Mouse (Mus musculus) MEL (cell line): ENCODE results near the gene Ylpm1. TPM values are rescaled to one million over a fixed set of nuclear protein-coding genes. Genes with fewer than 3 reads are reported as not detected.

Experiments
- DNase-seq: peaks from one replicate; pipeline ENCODE4 v3.0.0; 2011; ENCODE audit warnings: low read depth, low spot score
- H3K27ac ChIP-seq: 2 replicates; pipeline ENCODE4 v1.5.1; 2012; ENCODE audit warnings: low read depth, mild to moderate bottlenecking, control low read depth, low read length, moderate library complexity; ENCODE audit not compliant: control insufficient read depth
- H3K27me3 ChIP-seq, 2 experiments: fragments of 150-350 bp in 1 of 2; sonication (generic) in 1 of 2; 2 replicates each; pipeline ENCODE4 v1.6.1; 2012; ENCODE audit warnings: low read length in 2 of 2, mild to moderate bottlenecking in 2 of 2, improper control_type of control experiment in 1 of 2, moderate library complexity in 1 of 2; ENCODE audit not compliant: insufficient read depth in 2 of 2, control insufficient read depth in 1 of 2
- H3K36me3 ChIP-seq, 2 experiments: 2 replicates each; pipeline ENCODE4 v1.6.1; 2012 to 2014; ENCODE audit warnings: low read length in 2 of 2, improper control_type of control experiment in 1 of 2, inconsistent platforms in 1 of 2, mild to moderate bottlenecking in 1 of 2; ENCODE audit not compliant: insufficient read depth in 2 of 2, control insufficient read depth in 1 of 2
- H3K4me1 ChIP-seq, 2 experiments: fragments of 150-350 bp in 1 of 2; sonication (generic) in 1 of 2; 2 replicates each; pipeline ENCODE4 v1.6.1; 2012; ENCODE audit warnings: low read length in 2 of 2, improper control_type of control experiment in 1 of 2, mild to moderate bottlenecking in 1 of 2; ENCODE audit not compliant: insufficient read depth in 2 of 2, control insufficient read depth in 1 of 2
- H3K4me3 ChIP-seq, 2 experiments: fragments of 150-350 bp in 1 of 2; sonication (generic) in 1 of 2; 2 replicates each; pipeline ENCODE4 v1.5.1; 2012; ENCODE audit warnings: low read depth in 2 of 2, low read length in 2 of 2, mild to moderate bottlenecking in 2 of 2, moderate library complexity in 2 of 2, control low read depth in 1 of 2, improper control_type of control experiment in 1 of 2; ENCODE audit not compliant: control insufficient read depth in 1 of 2, insufficient read depth in 1 of 2
- H3K79me2 ChIP-seq: 2 replicates; pipeline ENCODE4 v1.6.1; 2012; ENCODE audit warnings: mild to moderate bottlenecking, low read length, moderate library complexity; ENCODE audit not compliant: control insufficient read depth, poor library complexity, insufficient read depth
- H3K9ac ChIP-seq: 2 replicates; pipeline ENCODE4 v1.6.1; 2012; ENCODE audit warnings: low read depth, mild to moderate bottlenecking, control low read depth, low read length, moderate library complexity; ENCODE audit not compliant: control insufficient read depth, poor library complexity, severe bottlenecking
- H3K9me3 ChIP-seq: fragments of 150-350 bp; sonication (generic); replicated peaks from 2 replicates; pipeline ENCODE4 v1.6.1; 2012; ENCODE audit warnings: mild to moderate bottlenecking, low read length, improper control_type of control experiment, moderate library complexity; ENCODE audit not compliant: insufficient read depth
- BHLHE40 ChIP-seq: IDR thresholded peaks from 2 replicates; pipeline ENCODE4 v1.6.1; 2012; ENCODE audit warnings: low read depth, mild to moderate bottlenecking, inconsistent platforms, low read length, improper control_type of control experiment, borderline replicate concordance
- CTCF ChIP-seq, 3 experiments: IDR thresholded peaks in 2 of 3; conservative IDR thresholded peaks in 1 of 3; 2 replicates each; pipeline ENCODE4 v1.5.1; 2011 to 2012; ENCODE audit warnings: low read length in 3 of 3, low read depth in 2 of 3, mild to moderate bottlenecking in 2 of 3, improper control_type of control experiment in 1 of 3, inconsistent platforms in 1 of 3, mixed read lengths in 1 of 3, moderate library complexity in 1 of 3; ENCODE audit not compliant: control insufficient read depth in 1 of 3, insufficient read depth in 1 of 3, poor library complexity in 1 of 3, severe bottlenecking in 1 of 3
- E2F4 ChIP-seq: IDR thresholded peaks from 2 replicates; pipeline ENCODE4 v1.6.1; 2011; ENCODE audit warnings: low read depth, low read length, improper control_type of control experiment, borderline replicate concordance
- ELF1 ChIP-seq: IDR thresholded peaks from 2 replicates; pipeline ENCODE4 v1.6.1; 2014; ENCODE audit warnings: low read depth, mild to moderate bottlenecking, inconsistent platforms, low read length, improper control_type of control experiment, moderate library complexity
- GABPA ChIP-seq: IDR thresholded peaks from 2 replicates; pipeline ENCODE4 v1.6.1; 2012; ENCODE audit warnings: low read depth, mild to moderate bottlenecking, inconsistent platforms, low read length, improper control_type of control experiment, moderate library complexity
- GATA1 ChIP-seq: IDR thresholded peaks from 2 replicates; pipeline ENCODE4 v1.6.1; 2011; ENCODE audit warnings: low read depth, low read length, improper control_type of control experiment
- HCFC1 ChIP-seq: IDR thresholded peaks from 2 replicates; pipeline ENCODE4 v1.6.1; 2012; ENCODE audit warnings: low read depth, mild to moderate bottlenecking, inconsistent platforms, low read length, improper control_type of control experiment, moderate library complexity
- JUND ChIP-seq: IDR thresholded peaks from 2 replicates; pipeline ENCODE4 v1.6.1; 2011; ENCODE audit warnings: low read depth, mild to moderate bottlenecking, improper control_type of control experiment, low read length
- KAT2A ChIP-seq: conservative IDR thresholded peaks from 2 replicates; pipeline ENCODE4 v1.6.1; 2012; ENCODE audit warnings: low read depth, low read length, improper control_type of control experiment, inconsistent platforms
- MAX ChIP-seq: IDR thresholded peaks from 2 replicates; pipeline ENCODE4 v1.6.1; 2011; ENCODE audit warnings: low read length, improper control_type of control experiment
- MAZ ChIP-seq: IDR thresholded peaks from 2 replicates; pipeline ENCODE4 v1.6.1; 2012; ENCODE audit warnings: low read depth, mild to moderate bottlenecking, inconsistent platforms, low read length, improper control_type of control experiment
- MEF2A ChIP-seq: IDR thresholded peaks from 2 replicates; pipeline ENCODE4 v1.6.1; 2014; ENCODE audit warnings: low read depth, mild to moderate bottlenecking, inconsistent platforms, low read length, improper control_type of control experiment; ENCODE audit not compliant: poor library complexity, insufficient replicate concordance, severe bottlenecking; ENCODE audit errors: extremely low read depth
- MXI1 ChIP-seq: IDR thresholded peaks from 2 replicates; pipeline ENCODE4 v1.6.1; 2011; ENCODE audit warnings: mild to moderate bottlenecking, low read depth, low read length, improper control_type of control experiment
- MYC ChIP-seq: IDR thresholded peaks from 2 replicates; pipeline ENCODE4 v1.6.1; 2011; ENCODE audit warnings: low read depth, mild to moderate bottlenecking, low read length, improper control_type of control experiment, moderate library complexity
- NRF1 ChIP-seq: IDR thresholded peaks from 2 replicates; pipeline ENCODE4 v1.6.1; 2014; ENCODE audit warnings: low read depth, mild to moderate bottlenecking, inconsistent platforms, low read length, improper control_type of control experiment, moderate library complexity; ENCODE audit not compliant: poor library complexity, insufficient read depth, severe bottlenecking
- POLR2A ChIP-seq, 2 experiments: IDR thresholded peaks; 2 replicates each; pipeline ENCODE4 v1.6.1; 2011 to 2012; ENCODE audit warnings: low read length in 2 of 2, mild to moderate bottlenecking in 2 of 2, control low read depth in 1 of 2, improper control_type of control experiment in 1 of 2, low read depth in 1 of 2, moderate library complexity in 1 of 2; ENCODE audit not compliant: control insufficient read depth in 1 of 2, insufficient read depth in 1 of 2, poor library complexity in 1 of 2
- POLR2AphosphoS5 ChIP-seq: IDR thresholded peaks from 2 replicates; pipeline ENCODE4 v1.6.1; 2012; ENCODE audit warnings: low read depth, borderline replicate concordance, mild to moderate bottlenecking, inconsistent platforms, low read length, moderate library complexity, mixed read lengths
- RAD21 ChIP-seq: IDR thresholded peaks from 2 replicates; pipeline ENCODE4 v1.6.1; 2011; ENCODE audit warnings: mild to moderate bottlenecking, low read depth, low read length, improper control_type of control experiment
- SMC3 ChIP-seq: IDR thresholded peaks from 2 replicates; pipeline ENCODE4 v1.6.1; 2011; ENCODE audit warnings: low read depth, low read length, improper control_type of control experiment
- TAL1 ChIP-seq: IDR thresholded peaks from 2 replicates; pipeline ENCODE4 v1.6.1; 2012; ENCODE audit warnings: mild to moderate bottlenecking, inconsistent platforms, low read length, moderate library complexity, mixed read lengths
- TBP ChIP-seq: IDR thresholded peaks from 2 replicates; pipeline ENCODE4 v1.8.0; 2011; ENCODE audit warnings: low read depth, low read length, improper control_type of control experiment
- TCF12 ChIP-seq: IDR thresholded peaks from 2 replicates; pipeline ENCODE4 v1.6.1; 2014; ENCODE audit warnings: low read depth, mild to moderate bottlenecking, inconsistent platforms, low read length, improper control_type of control experiment, moderate library complexity
- USF1 ChIP-seq: IDR thresholded peaks from 2 replicates; pipeline ENCODE4 v1.6.1; 2014; ENCODE audit warnings: low read depth, mild to moderate bottlenecking, inconsistent platforms, low read length, improper control_type of control experiment, moderate library complexity
- ZKSCAN1 ChIP-seq: IDR thresholded peaks from 2 replicates; pipeline ENCODE4 v1.6.1; 2012; ENCODE audit warnings: low read depth, mild to moderate bottlenecking, inconsistent platforms, low read length, improper control_type of control experiment, moderate library complexity
- polyA plus RNA-seq, 2 experiments: library from polyadenylated mRNA; stranded (reverse) in 1 of 2; unstranded in 1 of 2; fragments of >175 nt in 1 of 2; fragments of >200 nt in 1 of 2; gene quantifications; 2 replicates each; pipeline versions ENCODE4 v1.2.1 to v1.2.4; 2012; ENCODE audit warnings: low replicate concordance in 2 of 2, low read depth in 1 of 2; ENCODE audit not compliant: insufficient read length in 2 of 2, insufficient read depth in 1 of 2, missing spikeins in 1 of 2
- total RNA-seq: library from RNA; depleted of rRNA; stranded (reverse); fragments of 300-350 nt; gene quantifications from 2 replicates; pipeline ENCODE4 v1.2.3, GENCODE M21; 2012

Gene Ylpm1
- total and polyA plus RNA-seq, 3 experiments, result 16.9 to 41.8 (median 29.9) TPM

GRCm38 (mm10) chr12:84989456-84989855 lies 6.7 kb upstream of the Ylpm1 start:
- Histone ChIP-seq H3K9ac (no peak overlapping the region), H3K9me3 (no peaks in the 10 kb centered on the region)
- DNase-seq, result no peak
- TF ChIP-seq JUND (no peak), NRF1 (no peak), KAT2A (no peak), TBP (no peak), ELF1 (no peak), RAD21 (no peak), ZKSCAN1 (no peak), BHLHE40 (no peak), POLR2A (IDR thresholded peaks at IDR 0.05; ENCODE audit: control insufficient read depth in 1 of 2, insufficient read depth in 1 of 2, low read depth in 1 of 2, low read length in 2 of 2, poor library complexity in 1 of 2) (no peak), TCF12 (no peak), MXI1 (no peak), GABPA (no peak), POLR2AphosphoS5 (no peak), GATA1 (no peak), TAL1 (no peak), E2F4 (no peak), MYC (no peak)
- TF ChIP-seq, all 39 proteins: peak for 0
- no peaks in the 10 kb centered on the region for H3K79me2 ChIP-seq
- H3K4me3 ChIP-seq, result no peak overlapping the region
- no peaks in the 10 kb centered on the region for H3K36me3 ChIP-seq
- H3K27ac ChIP-seq, result no peak overlapping the region
- H3K4me1 ChIP-seq, result no peaks in the 10 kb centered on the region
- no peaks in the 10 kb centered on the region; a peak in 2 of 4 replicates for H3K27me3 ChIP-seq

- Histone ChIP-seq H3K4me1 (peaks cover 7 to 8% of the 10 kb centered on the region in 2 experiments), H3K27me3 (no peaks in the 10 kb centered on the region; a peak in 2 of 4 replicates), H3K27ac (no peak overlapping the region), H3K9ac (peak overlapping the region; percentile 48), H3K36me3 (peaks cover 0 to 23% of the 10 kb centered on the region in 2 experiments; a peak in 3 of 4 replicates), H3K4me3 (peak overlapping the region in 1 of 2 experiments; percentile 45; a peak in 1 of 4 replicates), H3K9me3 (no peaks in the 10 kb centered on the region), H3K79me2 (peaks cover 34% of the 10 kb centered on the region)
- DNase-seq, result no peak
- no peak for TF ChIP-seq POLR2A (IDR thresholded peaks at IDR 0.05; ENCODE audit: control insufficient read depth in 1 of 2, insufficient read depth in 1 of 2, low read depth in 1 of 2, low read length in 2 of 2, poor library complexity in 1 of 2)
- TF ChIP-seq MEF2A, result no peak
- no peak for TF ChIP-seq RAD21
- TF ChIP-seq MAZ, result no peak
- TF ChIP-seq HCFC1, result no peak
- no peak for TF ChIP-seq SMC3
- TF ChIP-seq TAL1, result no peak
- no peak for TF ChIP-seq MAX
- no peak for TF ChIP-seq CTCF (IDR thresholded peaks at IDR 0.05 in 2 of 3, conservative IDR thresholded peaks at IDR 0.05 in 1 of 3; ENCODE audit: control insufficient read depth in 1 of 3, insufficient read depth in 1 of 3, low read depth in 2 of 3, low read length in 3 of 3, poor library complexity in 1 of 3, severe bottlenecking in 1 of 3)
- TF ChIP-seq TCF12, result no peak
- no peak for TF ChIP-seq JUND
- TF ChIP-seq MYC, result no peak
- no peak for TF ChIP-seq POLR2AphosphoS5
- no peak for TF ChIP-seq USF1
- no peak for TF ChIP-seq GABPA
- no peak for TF ChIP-seq NRF1
These were observed 884 bp upstream of the Ylpm1 start for GRCm38 (mm10) chr12:84995112-84995761.
